ENCODE assay signal across 9 mouse cellular contexts in the genomic region with DNA sequence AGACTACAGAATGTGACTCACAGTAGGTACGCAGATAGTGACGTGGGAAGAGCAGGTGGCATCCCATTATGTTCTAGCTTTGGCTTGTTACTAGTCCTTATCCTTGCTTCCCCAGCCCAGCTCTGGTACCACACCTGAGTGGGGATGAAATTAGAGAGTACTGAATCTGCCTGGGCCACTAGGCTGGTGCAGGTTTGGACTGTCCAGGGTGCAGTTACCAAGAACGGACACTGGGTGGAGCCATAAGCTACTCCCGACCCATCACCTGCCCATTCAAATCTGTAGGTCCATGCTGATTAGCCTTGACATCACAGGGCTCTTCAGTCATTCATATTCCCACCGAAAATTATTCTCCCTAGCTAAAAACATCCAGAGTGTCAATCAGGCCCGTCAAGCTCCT. TPM values are rescaled to one million over a fixed set of nuclear protein-coding genes. Genes with fewer than 3 reads are reported as not detected.
DNase-seq lines count a peak whose midpoint lies in the region; ATAC-seq and TF ChIP-seq lines count a peak whose summit lies in the region.
"Had no signal": no experiment of that assay in that cellular context is flagged by ENCODE, and none has a peak within 500 bp of the region (broad histone marks: within the 10 kb centered on the region; RNA-seq: fewer than 3 reads in every experiment).

No protein-coding gene starts in this region.

- no peak overlapping the region for H3K9ac ChIP-seq in kidney, embryonic 16.5 days (replicated peaks; ENCODE audit: low read length)

- ATAC-seq in kidney, embryonic 16.5 days (ENCODE audit: low FRiP score, low TSS enrichment), result no peak
- ATAC-seq in hematopoietic stem cell, adult 5-6 weeks (replicated peaks in 1 of 2; ENCODE audit: insufficient read depth in 1 of 2, low FRiP score in 2 of 2, low TSS enrichment in 1 of 2, low read depth in 1 of 2, poor library complexity in 2 of 2, severe bottlenecking in 2 of 2), result peak; percentile 43 to 67
- ATAC-seq in megakaryocyte progenitor cell, adult 5-6 weeks (replicated peaks; ENCODE audit: poor library complexity), result peak; percentile 62

- no peaks in the 10 kb centered on the region for H3K9me3 ChIP-seq in kidney, embryonic 16.5 days (ENCODE audit: low read length)

- TF ChIP-seq CTCF in kidney, adult 2 months (conservative IDR thresholded peaks at IDR 0.05; ENCODE audit: insufficient read depth, insufficient read length, low read depth, low read length), result peak; percentile 83

- peak; percentile 49 to 83 for DNase-seq in adrenal gland, adult (ENCODE audit: inconsistent age in 2 of 2, low spot score in 1 of 2)
- DNase-seq in adrenal gland, adult 8-10 months, result no peak
- peak; percentile 72 for DNase-seq in kidney, adult 2 months
- DNase-seq in R1 (ENCODE audit: low read depth, low spot score), result peak; percentile 74
- no peak for DNase-seq in layer of hippocampus, adult 8-10 months (ENCODE audit: low spot score in 2 of 2)

- H3K36me3 ChIP-seq in kidney, adult 2 months (ENCODE audit: control insufficient read depth, insufficient read depth, low read length), result no peaks in the 10 kb centered on the region
- no peaks in the 10 kb centered on the region for H3K36me3 ChIP-seq in kidney, embryonic 16.5 days (ENCODE audit: insufficient read depth, low read length)

- no peak overlapping the region for H3K4me2 ChIP-seq in kidney, embryonic 16.5 days (replicated peaks; ENCODE audit: low read depth, low read length)

- no peak overlapping the region for H3K4me3 ChIP-seq in kidney, adult 2 months (ENCODE audit: insufficient read depth, low read depth, low read length)
- no peak overlapping the region for H3K4me3 ChIP-seq in kidney, embryonic 16.5 days (ENCODE audit: low read length)
- H3K4me3 ChIP-seq: megakaryocyte, embryonic 14.5 days had no signal

- peaks cover 3% of the 10 kb centered on the region; the same call in 1 of the 2 replicates for H3K4me1 ChIP-seq in kidney, adult 2 months (ENCODE audit: control insufficient read depth, insufficient read depth, low read length)
- peaks cover 14% of the 10 kb centered on the region for H3K4me1 ChIP-seq in kidney, embryonic 16.5 days (ENCODE audit: insufficient read depth, low read length)

- H3K27me3 ChIP-seq in kidney, adult 2 months (replicated peaks; ENCODE audit: control insufficient read depth, insufficient read depth, low read length), result no peaks in the 10 kb centered on the region
- H3K27me3 ChIP-seq in kidney, embryonic 16.5 days (ENCODE audit: insufficient read depth, low read length), result 0 out of 2 replicates have a peak, but pooled peaks cover 3% of the 10 kb centered on the region

- no peak for TF ChIP-seq POLR2A in kidney, adult 2 months (IDR thresholded peaks at IDR 0.05; ENCODE audit: low read depth, low read length)

- H3K27ac ChIP-seq in kidney, adult 2 months (ENCODE audit: insufficient read depth, low read depth, low read length), result no peak overlapping the region
- H3K27ac ChIP-seq in kidney, embryonic 16.5 days (ENCODE audit: low read length), result no peak overlapping the region

- 28% methylated on average over 6 of the region's 6 CpGs for WGBS in kidney, adult 2 months
- WGBS in kidney, embryonic 16.5 days, result 30% methylated on average over 6 of the region's 6 CpGs

RNA-seq across cellular contexts. Expression of gene Espn, which starts 11.7 kb away (rescaled TPM):
- 1 to 10 TPM; 2.1 to 6.0 (median 4.4) TPM for total RNA-seq in adrenal gland, adult 8-10 months (2022)
- polyA plus RNA-seq in kidney, adult 2 months (2012; rRNA removed), result 48.3 and 57.5 TPM in 2 replicates
- 22.2 and 30.6 TPM in 2 replicates for polyA plus RNA-seq in kidney, embryonic 16.5 days (2015; fragmentation: Nextera tagmentation; extraction: Ambion mirVana)
- total RNA-seq in hematopoietic stem cell, adult 5-6 weeks (2017), result 0.89 and 1.6 TPM in 2 replicates
- 1.1 and 1.3 TPM in 2 replicates for total RNA-seq in megakaryocyte progenitor cell, adult 5-6 weeks (2015)
- 0.91 TPM in 1 of 2 replicates, not detected in the other for total RNA-seq in megakaryocyte progenitor cell, adult 5-6 weeks (2017)
- 1 to 10 TPM; 2.9 to 3.0 (median 3.0) TPM for total RNA-seq in layer of hippocampus, adult 8-10 months (2022)

RNA-seq across cellular contexts. Expression of gene Hes2, which starts 18.2 kb away (rescaled TPM):
- not detected for total RNA-seq in adrenal gland, adult 8-10 months (2022)
- 0.81 and 1.0 TPM in 2 replicates for polyA plus RNA-seq in kidney, adult 2 months (2012; rRNA removed)
- polyA plus RNA-seq in kidney, embryonic 16.5 days (2015; fragmentation: Nextera tagmentation; extraction: Ambion mirVana), result 0.14 and 0.57 TPM in 2 replicates
- total RNA-seq in hematopoietic stem cell, adult 5-6 weeks (2017), result not detected in 2 replicates
- not detected in 2 replicates for total RNA-seq in megakaryocyte progenitor cell, adult 5-6 weeks (2015)
- not detected in 2 replicates for total RNA-seq in megakaryocyte progenitor cell, adult 5-6 weeks (2017)
- not detected for total RNA-seq in layer of hippocampus, adult 8-10 months (2022)

RNA-seq across cellular contexts. Expression of gene Tnfrsf25, which starts 24.7 kb away (rescaled TPM):
- total RNA-seq in adrenal gland, adult 8-10 months (2022), result 1 to 10 TPM in 3 of 4 experiments, under 1 TPM in 1; 0.73 to 2.0 (median 1.3) TPM
- 3.3 and 4.4 TPM in 2 replicates for polyA plus RNA-seq in kidney, adult 2 months (2012; rRNA removed)
- 1.9 and 3.0 TPM in 2 replicates for polyA plus RNA-seq in kidney, embryonic 16.5 days (2015; fragmentation: Nextera tagmentation; extraction: Ambion mirVana)
- total RNA-seq in hematopoietic stem cell, adult 5-6 weeks (2017), result 0.69 and 1.1 TPM in 2 replicates
- total RNA-seq in megakaryocyte progenitor cell, adult 5-6 weeks (2015), result 1.5 TPM in 1 of 2 replicates, not detected in the other
- 0.10 TPM in 1 of 2 replicates, not detected in the other for total RNA-seq in megakaryocyte progenitor cell, adult 5-6 weeks (2017)
- 10 to 100 TPM; 19.8 to 71.6 (median 34.1) TPM for total RNA-seq in layer of hippocampus, adult 8-10 months (2022)

RNA-seq across cellular contexts. Expression of gene Acot7, which starts 37.5 kb away (rescaled TPM):
- total RNA-seq in adrenal gland, adult 8-10 months (2022), result 10 to 100 TPM; 49.5 to 53.2 (median 51.8) TPM
- 80.2 and 90.1 TPM in 2 replicates for polyA plus RNA-seq in kidney, adult 2 months (2012; rRNA removed)
- 75.1 and 76.4 TPM in 2 replicates for polyA plus RNA-seq in kidney, embryonic 16.5 days (2015; fragmentation: Nextera tagmentation; extraction: Ambion mirVana)
- 66.4 and 72.7 TPM in 2 replicates for total RNA-seq in hematopoietic stem cell, adult 5-6 weeks (2017)
- 75.9 and 76.7 TPM in 2 replicates for total RNA-seq in megakaryocyte progenitor cell, adult 5-6 weeks (2015)
- total RNA-seq in megakaryocyte progenitor cell, adult 5-6 weeks (2017), result 72.6 and 79.3 TPM in 2 replicates
- 100 to 1,000 TPM; 297 to 327 (median 321) TPM for total RNA-seq in layer of hippocampus, adult 8-10 months (2022)

Comparison
In these comparisons a context has a peak if more than half of its experiments do, and no peak if none do; other contexts are left out.
1. DNase-seq: peak in adrenal gland, adult (2 of 2), kidney, adult 2 months (single experiment) and R1 (single experiment); none in adrenal gland, adult 8-10 months (single experiment) and layer of hippocampus, adult 8-10 months (0 of 2).